Mouse (Mus musculus) bone marrow, adult 2 months (tissue): Measurements from ENCODE around the gene Myo15. TPM values are rescaled to one million over a fixed set of nuclear protein-coding genes. Genes with fewer than 3 reads are reported as not detected.
A peak's percentile ranks its signal among the peaks of the same experiment; 100 is the strongest.
"Not testable (repeated sequence)": the region's sequence is repeated elsewhere in the genome, so short reads cannot be mapped to it uniquely, and the experiment has no call there.

Source experiments
- H3K27ac ChIP-seq: fragments of 200-500 bp; 2 replicates; pipeline ENCODE4 v1.5.1; 2012; ENCODE audit warnings: low read depth, mild to moderate bottlenecking, control low read depth, inconsistent platforms, low read length; ENCODE audit not compliant: control insufficient read depth, poor library complexity, insufficient read depth
- H3K4me1 ChIP-seq: fragments of 200-500 bp; 2 replicates; pipeline ENCODE4 v1.6.1; 2011; ENCODE audit warnings: low read length; ENCODE audit not compliant: control insufficient read depth, insufficient read depth
- H3K4me3 ChIP-seq: fragments of 200-500 bp; replicated peaks from 2 replicates; pipeline ENCODE3; 2011; ENCODE audit warnings: mild to moderate bottlenecking, low read depth, low read length, control low read depth; ENCODE audit not compliant: control insufficient read depth
- CTCF ChIP-seq: fragments of 200-500 bp; IDR thresholded peaks from 2 replicates; pipeline ENCODE4 v1.5.1; 2011; ENCODE audit warnings: low read length, control low read depth; ENCODE audit not compliant: control insufficient read depth, insufficient read depth
- POLR2A ChIP-seq: fragments of 200-500 bp; IDR thresholded peaks from 2 replicates; pipeline ENCODE4 v1.6.1; 2011; ENCODE audit warnings: low read depth, mild to moderate bottlenecking, control low read depth, low read length, borderline replicate concordance; ENCODE audit not compliant: control insufficient read depth
- WGBS: fragments of 180-500 bp; shearing (Covaris S2); methylation state at CpG from one replicate; pipeline ENCODE4 v1.1.7; 2018; 5-methylcytosine and 5-hydroxymethylcytosine counted together
- polyA plus RNA-seq: library from polyadenylated mRNA; stranded (reverse); fragments of >200 nt; gene quantifications from 2 replicates; pipeline ENCODE4 v1.2.4, GENCODE M21; 2011; ENCODE audit warnings: low replicate concordance; ENCODE audit not compliant: missing spikeins, insufficient read depth, insufficient read length

Myo15 gene
- polyA plus RNA-seq, 1 experiment: 1.4 TPM

DNA sequence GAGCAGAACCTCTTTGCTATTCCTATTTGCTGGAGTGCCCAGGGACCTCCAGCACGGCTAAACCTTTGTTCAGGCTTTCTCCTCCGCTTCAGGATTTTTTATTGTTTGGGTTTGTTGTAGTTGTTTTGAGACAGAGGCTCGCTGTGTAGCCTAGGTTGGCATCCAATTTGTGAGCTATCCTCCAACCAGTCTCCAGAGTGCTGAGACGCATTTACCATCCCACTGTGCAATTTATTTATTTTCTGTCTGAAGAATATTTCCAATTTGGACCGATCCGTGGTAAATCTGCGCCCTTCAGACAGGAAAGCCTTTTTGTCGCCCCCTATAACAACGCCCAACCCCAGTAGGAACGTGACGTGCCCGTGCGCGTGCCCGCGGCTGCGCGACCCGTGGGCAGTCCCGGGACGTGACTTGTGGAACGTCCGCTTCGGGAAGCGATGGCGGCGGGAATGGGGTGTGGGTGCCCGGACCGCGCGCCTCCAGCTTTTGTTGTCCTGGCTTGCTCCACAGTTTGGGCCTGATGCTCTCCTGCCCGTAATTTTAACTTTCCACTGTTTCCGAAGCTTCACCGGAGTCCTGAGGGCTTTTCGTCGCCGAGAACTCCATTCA, 67.8 kb downstream of the Myo15 start:
- peak overlapping the region; percentile 94 for H3K4me3 ChIP-seq
- WGBS: under 1% methylated on average over 37 of the region's 37 CpGs
- H3K27ac ChIP-seq: peak overlapping the region; percentile 98
- TF ChIP-seq CTCF (no peak; the same call in 1 of the 2 replicates), POLR2A (peak; percentile 66; the same call in 1 of the 2 replicates)
- H3K4me1 ChIP-seq: peaks cover 3% of the 10 kb centered on the region

GRCm38 (mm10) chr11:60537468-60538347, 68.6 kb downstream of the Myo15 start:
- H3K4me3 ChIP-seq: peak overlapping the region; percentile 94
- TF ChIP-seq CTCF (no peak; the same call in 1 of the 2 replicates), POLR2A (peak; percentile 65; the same call in 1 of the 2 replicates)
- peak overlapping the region; percentile 98 for H3K27ac ChIP-seq
- under 1% methylated on average over 90 of the region's 91 CpGs for WGBS
- peaks cover 3% of the 10 kb centered on the region for H3K4me1 ChIP-seq

DNA sequence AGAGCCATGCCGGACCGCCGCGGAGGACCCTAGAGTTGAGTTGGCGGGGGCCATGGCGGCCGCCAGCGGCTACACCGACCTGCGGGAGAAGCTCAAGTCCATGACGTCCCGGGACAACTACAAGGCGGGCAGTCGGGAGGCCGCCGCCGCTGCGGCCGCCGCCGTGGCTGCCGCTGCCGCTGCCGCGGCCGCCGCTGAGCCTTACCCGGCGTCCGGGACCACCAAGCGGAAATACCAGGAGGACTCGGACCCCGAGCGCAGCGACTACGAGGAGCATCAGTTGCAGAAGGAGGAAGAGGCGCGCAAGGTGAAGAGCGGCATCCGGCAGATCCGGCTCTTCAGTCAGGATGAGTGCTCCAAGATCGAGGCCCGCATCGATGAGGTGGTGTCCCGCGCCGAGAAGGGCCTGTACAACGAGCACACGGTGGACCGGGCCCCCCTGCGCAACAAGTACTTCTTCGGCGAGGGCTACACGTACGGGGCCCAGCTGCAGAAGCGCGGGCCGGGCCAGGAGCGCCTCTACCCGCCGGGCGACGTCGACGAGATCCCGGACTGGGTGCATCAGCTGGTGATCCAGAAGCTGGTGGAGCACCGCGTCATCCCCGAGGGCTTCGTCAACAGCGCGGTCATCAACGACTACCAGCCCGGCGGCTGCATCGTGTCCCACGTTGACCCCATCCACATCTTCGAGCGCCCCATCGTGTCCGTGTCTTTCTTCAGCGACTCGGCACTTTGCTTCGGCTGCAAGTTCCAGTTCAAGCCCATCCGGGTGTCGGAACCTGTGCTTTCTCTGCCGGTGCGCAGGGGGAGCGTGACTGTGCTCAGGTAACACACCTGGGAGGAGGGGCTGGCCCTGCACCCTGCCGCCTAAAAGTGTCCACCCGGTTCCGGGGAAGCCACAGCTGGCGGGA, 69.5 kb downstream of the Myo15 start:
- H3K4me1 ChIP-seq: peaks cover 3% of the 10 kb centered on the region
- TF ChIP-seq CTCF (0 out of 2 replicates have a peak, but pooled peaks have one; percentile 2), POLR2A (peak; percentile 34; the same call in 1 of the 2 replicates)
- peak overlapping the region; percentile 98 for H3K27ac ChIP-seq
- under 1% methylated on average over 93 of the region's 93 CpGs for WGBS
- peak overlapping the region; percentile 94 for H3K4me3 ChIP-seq

- WGBS: 16% methylated on average over 2 of the region's 2 CpGs
- no peak for TF ChIP-seq CTCF
- TF ChIP-seq POLR2A: no peak
- Histone ChIP-seq H3K4me1 (peaks cover 3% of the 10 kb centered on the region), H3K27ac (no peak overlapping the region), H3K4me3 (peak overlapping the region; percentile 94)
Measured at GRCm38 (mm10) chr11:60539540-60539939, 70.4 kb downstream of the Myo15 start.

DNA sequence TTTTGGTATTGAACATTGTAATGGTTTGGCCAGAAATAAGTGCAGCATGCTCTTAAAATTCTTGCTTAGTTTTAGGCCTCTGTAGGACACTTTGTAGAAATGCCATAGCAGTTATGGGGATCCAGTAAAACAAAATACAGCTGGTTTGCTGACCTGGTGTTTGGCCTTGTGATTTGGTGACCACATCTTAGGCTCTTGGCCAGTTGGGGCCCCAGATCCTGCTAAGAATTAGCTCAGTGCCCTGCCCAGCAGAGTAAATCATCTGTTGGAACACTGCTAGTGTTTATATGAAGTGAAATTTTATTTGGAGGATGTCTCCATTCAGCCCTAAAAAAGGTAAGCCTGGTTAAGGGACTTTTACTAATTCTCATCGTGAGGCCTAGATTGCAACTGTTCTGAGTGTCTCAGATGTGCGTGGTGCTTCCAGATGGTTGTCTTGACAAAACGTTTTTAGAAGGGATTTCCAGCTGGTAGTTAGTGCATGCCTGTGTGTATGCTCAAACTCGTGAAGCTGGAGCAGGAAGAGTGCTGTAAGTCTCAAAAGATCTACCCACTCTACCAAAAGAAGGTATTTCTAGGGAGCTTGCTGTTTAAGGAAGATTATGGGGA, 71.0 kb downstream of the Myo15 start:
- no peak overlapping the region for H3K27ac ChIP-seq
- 17% methylated on average over 4 of the region's 4 CpGs for WGBS
- peaks cover 3% of the 10 kb centered on the region for H3K4me1 ChIP-seq
- H3K4me3 ChIP-seq: no peak overlapping the region
- TF ChIP-seq CTCF (no peak), POLR2A (no peak)

- TF ChIP-seq CTCF (no peak), POLR2A (no peak)
- Histone ChIP-seq H3K4me1 (peaks cover 3% of the 10 kb centered on the region), H3K27ac (no peak overlapping the region), H3K4me3 (no peak overlapping the region)
- WGBS: 87% methylated on average over 2 of the region's 2 CpGs
Measured at GRCm38 (mm10) chr11:60540761-60541160, 71.6 kb downstream of the Myo15 start.

GRCm38 (mm10) chr11:60541831-60542230, 72.7 kb downstream of the Myo15 start:
- no peak for TF ChIP-seq CTCF
- TF ChIP-seq POLR2A: no peak

GRCm38 (mm10) chr11:60543211-60543610, 74.1 kb downstream of the Myo15 start:
- not testable (repeated sequence) for H3K4me1 ChIP-seq, H3K4me3 ChIP-seq, H3K27ac ChIP-seq
- WGBS: 88% methylated on average over 5 of the region's 5 CpGs

More at GRCm38 (mm10) chr11:60541831-60542230, 72.7 kb downstream of the Myo15 start:
- no peak overlapping the region for H3K4me3 ChIP-seq
- no peak overlapping the region for H3K27ac ChIP-seq
- WGBS: 88% methylated on average over 6 of the region's 6 CpGs
- peaks cover 1% of the 10 kb centered on the region; the same call in 1 of the 2 replicates for H3K4me1 ChIP-seq
